Mouse (Mus musculus): ENCODE measurements at regions not wholly inside any gene's neighbourhood (a gene's known extent, or its start where the extent isn't known, plus 50 kb on each side); places are given as distances from the start of the nearest gene placed in this dataset.
"Not testable (repeated sequence)": the region's sequence is repeated elsewhere in the genome, so short reads cannot be mapped to it uniquely, and the experiment has no call there.

GRCm38 (mm10) chr16:30193294-30194261 is 73.7 kb downstream of the Cpn2 start:
- DNase-seq: no peak

GRCm38 (mm10) chr16:30194836-30195235 is 72.5 kb downstream of the Cpn2 start:
- DNase-seq: no peak

- DNase-seq: not testable (repeated sequence)
These were observed 71.4 kb downstream of the Cpn2 start for GRCm38 (mm10) chr16:30195859-30196258.

- DNase-seq: no peak
These were observed 69.9 kb downstream of the Cpn2 start for GRCm38 (mm10) chr16:30197351-30197750.

GRCm38 (mm10) chr16:30199836-30200235 is 67.5 kb downstream of the Cpn2 start:
- DNase-seq: no peak

- no peak for DNase-seq
These were observed 63.2 kb downstream of the Cpn2 start for GRCm38 (mm10) chr16:30204144-30204543.

GRCm38 (mm10) chr16:30205314-30205815 is 61.9 kb downstream of the Cpn2 start:
- DNase-seq: no peak

- DNase-seq: no peak
These were observed 61.4 kb downstream of the Cpn2 start for GRCm38 (mm10) chr16:30205816-30206356.

Measured in liver (tissue).